Mouse (Mus musculus): ENCODE measurements around the gene Elmsan1. TPM values are rescaled to one million over a fixed set of nuclear protein-coding genes. Genes with fewer than 3 reads are reported as not detected.

The Elmsan1 gene
- total RNA-seq, 2 experiments from 2014 or later, result 6.9 to 10.9 TPM

GRCm38 (mm10) chr12:84100604-84101492 lies 117.8 kb downstream of the Elmsan1 start, which contains the start of gene Acot6:
TSS of gene Acot6 (plus strand) at chr12:84100654.
- DNase-seq (ENCODE audit: low spot score), result peak; percentile 27

GRCm38 (mm10) chr12:84100071-84100470 lies 118.6 kb downstream of the Elmsan1 start:
- no peak for DNase-seq (ENCODE audit: low spot score)

GRCm38 (mm10) chr12:84099605-84100004 lies 119.1 kb downstream of the Elmsan1 start:
- no peak for DNase-seq (ENCODE audit: low spot score)

Other genes starting within 250 kb of the Elmsan1 start
- not detected for gene Heatr4, start 234.0 kb downstream of the Elmsan1 start, total RNA-seq (2021)
- 10 to 100 TPM; 17.0 to 23.3 TPM for gene Acot2, start 231.0 kb downstream of the Elmsan1 start, total RNA-seq (2021)
- 1 to 10 TPM; 3.1 to 3.3 TPM for gene Acot1, start 209.4 kb downstream of the Elmsan1 start, total RNA-seq (2021)
- gene Acot4, start 180.5 kb downstream of the Elmsan1 start, total RNA-seq (2021), result under 1 TPM; 0.07 to 0.14 TPM
- not detected for gene Gm49366, start 179.9 kb downstream of the Elmsan1 start, total RNA-seq (2021)
- gene Acot3, start 166.7 kb downstream of the Elmsan1 start, total RNA-seq (2021), result not detected
- not detected for gene Acot5, start 149.6 kb downstream of the Elmsan1 start, total RNA-seq (2021)
- 1 to 10 TPM; 2.5 to 3.0 TPM for gene Acot6, start 118.2 kb downstream of the Elmsan1 start, total RNA-seq (2021)
- gene Dnal1, start 104.5 kb downstream of the Elmsan1 start, total RNA-seq (2021), result 1 to 10 TPM; 7.3 to 7.4 TPM
- gene Pnma1, start 70.4 kb downstream of the Elmsan1 start, total RNA-seq (2021), result under 1 TPM in 1 of 2 experiments, not detected in 1; 0.11 TPM
- gene Ptgr2, start 66.4 kb upstream of the Elmsan1 start, total RNA-seq (2021), result 10 to 100 TPM; 67.1 to 80.5 TPM
- gene Zfp410, start 98.0 kb upstream of the Elmsan1 start, total RNA-seq (2021), result 10 to 100 TPM; 18.6 to 19.3 TPM
- gene Coq6, start 142.8 kb upstream of the Elmsan1 start, total RNA-seq (2021), result 10 to 100 TPM; 20.4 to 25.4 TPM
- 1 to 10 TPM in 1 of 2 experiments, under 1 TPM in 1; 1.00 to 1.1 TPM for gene Fam161b, start 143.0 kb upstream of the Elmsan1 start, total RNA-seq (2021)
- gene Entpd5, start 190.1 kb upstream of the Elmsan1 start, total RNA-seq (2021), result 10 to 100 TPM; 15.3 to 16.5 TPM
- 1 to 10 TPM; 2.1 to 2.9 TPM for gene Bbof1, start 190.2 kb upstream of the Elmsan1 start, total RNA-seq (2021)
- 10 to 100 TPM; 11.7 to 12.5 TPM for gene Rnf113a2, start 198.3 kb upstream of the Elmsan1 start, total RNA-seq (2021)
- 100 to 1,000 TPM; 117 to 121 TPM for gene Aldh6a1, start 232.1 kb upstream of the Elmsan1 start, total RNA-seq (2021)
- gene Lin52, start 232.5 kb upstream of the Elmsan1 start, total RNA-seq (2021), result 1 to 10 TPM; 7.4 to 9.2 TPM

Measured in gastrocnemius, adult 18-20 months (tissue).